Mouse (Mus musculus) megakaryocyte-erythroid progenitor cell, adult 5-6 weeks (primary cell): Measurements from ENCODE around the gene Dram2. TPM values are rescaled to one million over a fixed set of nuclear protein-coding genes. Genes with fewer than 3 reads are reported as not detected.

Source experiments
- total RNA-seq, 2 experiments: library from RNA; stranded (forward) in 1 of 2; stranded (reverse) in 1 of 2; fragments of 200-1000, 215-1000 nt in 1 of 2; fragments of >200 nt in 1 of 2; fragmentation: Nextera tagmentation in 1 of 2; gene quantifications; 2 replicates each; pipeline ENCODE4 v1.2.3; 2014 to 2017

The Dram2 gene
- total RNA-seq, 2 experiments from 2014 or later = 19.7 to 41.6 TPM

Other genes starting within 250 kb of the Dram2 start
- not detected in 2 replicates for gene Chil6, start 141.6 kb upstream of the Dram2 start, total RNA-seq (2014; fragmentation: Nextera tagmentation)
- not detected in 2 replicates for gene Chil6, start 141.6 kb upstream of the Dram2 start, total RNA-seq (2017)
- gene Dennd2d, start 65.4 kb upstream of the Dram2 start, total RNA-seq (2014; fragmentation: Nextera tagmentation) = 13.9 and 15.1 TPM in 2 replicates
- gene Dennd2d, start 65.4 kb upstream of the Dram2 start, total RNA-seq (2017) = 4.7 and 13.1 TPM in 2 replicates
- 18.1 and 28.3 TPM in 2 replicates for gene Cept1, start within 50 bp of the Dram2 start, total RNA-seq (2014; fragmentation: Nextera tagmentation)
- gene Cept1, start within 50 bp of the Dram2 start, total RNA-seq (2017) = 42.5 and 49.3 TPM in 2 replicates
- 26.9 and 48.7 TPM in 2 replicates for gene Lrif1, start 137.2 kb downstream of the Dram2 start, total RNA-seq (2014; fragmentation: Nextera tagmentation)
- 25.2 and 33.0 TPM in 2 replicates for gene Lrif1, start 137.2 kb downstream of the Dram2 start, total RNA-seq (2017)
- gene Cd53, start 242.4 kb downstream of the Dram2 start, total RNA-seq (2014; fragmentation: Nextera tagmentation) = 8.7 and 10.3 TPM in 2 replicates
- gene Cd53, start 242.4 kb downstream of the Dram2 start, total RNA-seq (2017) = 12.4 and 32.1 TPM in 2 replicates